Mouse (Mus musculus) thymus, adult 2 months (tissue): Measurements from ENCODE around the gene Plekhg3.

ENCODE experiments used
- CTCF ChIP-seq: fragments of 200-500 bp; IDR thresholded peaks from 2 replicates; pipeline ENCODE4 v1.5.1; 2012; ENCODE audit warnings: mild to moderate bottlenecking, control low read depth, low read length, moderate library complexity, borderline replicate concordance; ENCODE audit not compliant: control insufficient read depth, poor library complexity, insufficient read depth; ENCODE audit errors: extremely low read depth
- POLR2A ChIP-seq: fragments of 200-500 bp; IDR thresholded peaks from 2 replicates; pipeline ENCODE4 v1.6.1; 2012; ENCODE audit warnings: mild to moderate bottlenecking, low read length, control low read depth, moderate library complexity; ENCODE audit not compliant: control insufficient read depth, poor library complexity, insufficient read depth; ENCODE audit errors: extremely low read depth

- TF ChIP-seq POLR2A = no peak
- no peak for TF ChIP-seq CTCF
Measured at GRCm38 (mm10) chr12:76546383-76547276, 15.9 kb downstream of the Plekhg3 start.
